Mouse (Mus musculus) lung, embryonic 16.5 days (tissue): ENCODE data around the gene Hist1h2ai. TPM values are rescaled to one million over a fixed set of nuclear protein-coding genes. Genes with fewer than 3 reads are reported as not detected.
A peak's percentile ranks its signal among the peaks of the same experiment; 100 is the strongest.
"Not testable (repeated sequence)": the region's sequence is repeated elsewhere in the genome, so short reads cannot be mapped to it uniquely, and the experiment has no call there.

Experiments
- ATAC-seq: fragments of 200-750 bp; cut with Nextera tagmentation; 2 replicates; pipeline ENCODE4 v1.8.0; 2017; ENCODE audit warnings: low read depth, mild to moderate bottlenecking, moderate library complexity
- H3K27ac ChIP-seq: fragments of 300-500 bp; sonication (generic); 2 replicates; pipeline ENCODE4 v1.5.1; 2014; ENCODE audit warnings: mild to moderate bottlenecking, control low read depth, low read length
- H3K27me3 ChIP-seq: fragments of 300-500 bp; sonication (generic); 2 replicates; pipeline ENCODE4 v1.6.1; 2014; ENCODE audit warnings: low read depth, low read length, mixed read lengths; ENCODE audit not compliant: control insufficient read depth, insufficient read depth
- H3K36me3 ChIP-seq: fragments of 300-500 bp; sonication (generic); 2 replicates; pipeline ENCODE4 v1.6.1; 2014; ENCODE audit warnings: low read length; ENCODE audit not compliant: control insufficient read depth, insufficient read depth
- H3K4me1 ChIP-seq: fragments of 300-500 bp; sonication (generic); replicated peaks from 2 replicates; pipeline ENCODE4 v1.6.1; 2014; ENCODE audit warnings: low read length, mixed read lengths; ENCODE audit not compliant: control insufficient read depth, insufficient read depth
- H3K4me2 ChIP-seq: fragments of 300-500 bp; sonication (generic); 2 replicates; pipeline ENCODE4 v1.6.1; 2014; ENCODE audit warnings: low read depth, low read length, control low read depth
- H3K4me3 ChIP-seq: fragments of 300-500 bp; sonication (generic); 2 replicates; pipeline ENCODE4 v1.5.1; 2014; ENCODE audit warnings: mild to moderate bottlenecking, low read length, control low read depth
- H3K9ac ChIP-seq: fragments of 300-500 bp; sonication (generic); 2 replicates; pipeline ENCODE4 v1.6.1; 2014; ENCODE audit warnings: low read length, control low read depth
- H3K9me3 ChIP-seq: fragments of 300-500 bp; sonication (generic); 2 replicates; pipeline ENCODE4 v1.6.1; 2016; ENCODE audit warnings: low read length; ENCODE audit not compliant: control insufficient read depth
- WGBS: fragments of 180-500 bp; shearing (Covaris S2); extraction: QIAGEN DNeasy Blood & Tissue Kit; methylation state at CpG from one replicate; pipeline ENCODE4 v1.1.7; 2014; 5-methylcytosine and 5-hydroxymethylcytosine counted together
- polyA plus RNA-seq: library from polyadenylated mRNA; unstranded; fragments of >200 nt; fragmentation: Nextera tagmentation; extraction: Ambion mirVana; gene quantifications from 2 replicates; pipeline ENCODE4 v1.2.1, GENCODE M21; 2015

Gene Hist1h2ai
- 33.0 and 45.8 TPM in 2 replicates for polyA plus RNA-seq

GRCm38 (mm10) chr13:21715864-21716539 lies at the start of gene Hist1h2ai, which contains the start of gene Hist1h2bl:
Gene Hist1h2ai, plus strand, starts transcription at chr13:21716422.
Gene Hist1h2bl, minus strand, starts transcription at chr13:21716143.
- Histone ChIP-seq H3K4me1 (peaks cover 28% of the 10 kb centered on the region), H3K27ac (peak within 1 kb of the TSS; percentile 97), H3K4me2 (peak within 1 kb of the TSS; percentile 85), H3K4me3 (peak within 1 kb of the TSS; percentile 55), H3K9ac (peak within 1 kb of the TSS; percentile 74)
- WGBS = under 1% methylated on average over 26 of the region's 50 CpGs
- ATAC-seq = peak; percentile 93
- H3K27me3 ChIP-seq, H3K36me3 ChIP-seq, H3K9me3 ChIP-seq: not testable (repeated sequence)

GRCm38 (mm10) chr13:21677305-21677704 lies 38.9 kb upstream of the Hist1h2ai start, which contains the start of gene Olfr1360:
Gene Olfr1360, minus strand, starts transcription at chr13:21677405.
- Histone ChIP-seq H3K27ac (no peak within 1 kb of the TSS), H3K36me3 (no peaks in the 10 kb centered on the region), H3K4me3 (no peak within 1 kb of the TSS), H3K4me1 (no peaks in the 10 kb centered on the region), H3K9ac (no peak within 1 kb of the TSS), H3K9me3 (no peaks in the 10 kb centered on the region), H3K27me3 (no peaks in the 10 kb centered on the region), H3K4me2 (no peak within 1 kb of the TSS)
- 88% methylated on average over 2 of the region's 2 CpGs for WGBS
- no peak for ATAC-seq

GRCm38 (mm10) chr13:21697811-21698210 lies 18.4 kb upstream of the Hist1h2ai start, which contains the start of gene Olfr1359:
Gene Olfr1359, plus strand, starts transcription at chr13:21698111.
- ATAC-seq = no peak
- no peaks in the 10 kb centered on the region for H3K36me3 ChIP-seq
- no peaks in the 10 kb centered on the region for H3K4me1 ChIP-seq
- H3K27ac ChIP-seq = no peak within 1 kb of the TSS
- H3K27me3 ChIP-seq = no peaks in the 10 kb centered on the region
- H3K9me3 ChIP-seq = no peaks in the 10 kb centered on the region
- H3K4me3 ChIP-seq = no peak within 1 kb of the TSS
- H3K9ac ChIP-seq = no peak within 1 kb of the TSS
- no peak within 1 kb of the TSS for H3K4me2 ChIP-seq

GRCm38 (mm10) chr13:21706669-21707068 lies 9.6 kb upstream of the Hist1h2ai start:
- Histone ChIP-seq H3K9ac (no peak overlapping the region), H3K27me3 (no peaks in the 10 kb centered on the region), H3K36me3 (no peaks in the 10 kb centered on the region), H3K9me3 (no peaks in the 10 kb centered on the region), H3K4me2 (no peak overlapping the region), H3K4me1 (peaks cover 2% of the 10 kb centered on the region; the same call in 1 of the 2 replicates), H3K27ac (no peak overlapping the region), H3K4me3 (no peak overlapping the region)
- 66% methylated on average over 4 of the region's 4 CpGs for WGBS
- ATAC-seq = no peak

- ATAC-seq = peak; percentile 82
- no peaks in the 10 kb centered on the region for H3K9me3 ChIP-seq
- H3K4me2 ChIP-seq = peak overlapping the region; percentile 48
- peak overlapping the region; percentile 78 for H3K4me3 ChIP-seq
- peak overlapping the region; percentile 76 for H3K9ac ChIP-seq
- H3K27me3 ChIP-seq = no peaks in the 10 kb centered on the region
- H3K27ac ChIP-seq = peak overlapping the region; percentile 91
- H3K4me1 ChIP-seq = peaks cover 7% of the 10 kb centered on the region
- H3K36me3 ChIP-seq = no peaks in the 10 kb centered on the region
- under 1% methylated on average over 32 of the region's 32 CpGs for WGBS
Measured at GRCm38 (mm10) chr13:21710031-21710711, 6.1 kb upstream of the Hist1h2ai start.

- Histone ChIP-seq H3K4me1 (peaks cover 11% of the 10 kb centered on the region), H3K4me3 (peak overlapping the region; percentile 60), H3K27me3 (no peaks in the 10 kb centered on the region), H3K27ac (0 out of 2 replicates have a peak overlapping the region, but pooled peaks have one; percentile 37), H3K9ac (peak overlapping the region; percentile 51), H3K36me3 (no peaks in the 10 kb centered on the region), H3K4me2 (peak overlapping the region; percentile 78), H3K9me3 (no peaks in the 10 kb centered on the region)
- ATAC-seq = peak; percentile 78
- 1% methylated on average over 22 of the region's 22 CpGs for WGBS
Measured at GRCm38 (mm10) chr13:21710821-21711525, 5.2 kb upstream of the Hist1h2ai start.

- no peak for ATAC-seq
- Histone ChIP-seq H3K27ac (no peak overlapping the region), H3K36me3 (no peaks in the 10 kb centered on the region), H3K4me3 (peak overlapping the region; percentile 60), H3K4me2 (peak overlapping the region; percentile 78), H3K27me3 (no peaks in the 10 kb centered on the region), H3K9me3 (no peaks in the 10 kb centered on the region), H3K4me1 (peaks cover 11% of the 10 kb centered on the region), H3K9ac (peak overlapping the region; percentile 51)
- 25% methylated on average over 4 of the region's 4 CpGs for WGBS
Measured at GRCm38 (mm10) chr13:21711698-21712097, 4.5 kb upstream of the Hist1h2ai start.

- H3K36me3 ChIP-seq = no peaks in the 10 kb centered on the region
- H3K9ac ChIP-seq = peak overlapping the region; percentile 72
- H3K4me1 ChIP-seq = peaks cover 21% of the 10 kb centered on the region
- ATAC-seq = no peak
- H3K9me3 ChIP-seq = no peaks in the 10 kb centered on the region
- H3K27ac ChIP-seq = peak overlapping the region; percentile 93
- H3K4me3 ChIP-seq = peak overlapping the region; percentile 51
- H3K4me2 ChIP-seq = peak overlapping the region; percentile 59
- 0% methylated on average over 7 of the region's 7 CpGs for WGBS
- H3K27me3 ChIP-seq = no peaks in the 10 kb centered on the region
Measured at GRCm38 (mm10) chr13:21714725-21715124, 1.5 kb upstream of the Hist1h2ai start.
